Mouse (Mus musculus) layer of hippocampus, postnatal 14 days (tissue): ENCODE data around the gene Scap. TPM values are rescaled to one million over a fixed set of nuclear protein-coding genes. Genes with fewer than 3 reads are reported as not detected.
"Not testable (repeated sequence)": the region's sequence is repeated elsewhere in the genome, so short reads cannot be mapped to it uniquely, and the experiment has no call there.

Source experiments
- DNase-seq, 2 experiments: peaks; one replicate each; pipeline ENCODE4 v3.0.0; 2021 to 2022; ENCODE audit warnings: low spot score in 2 of 2, mixed read lengths in 1 of 2
- total RNA-seq, 2 experiments: library from RNA; stranded (reverse); gene quantifications; 2 replicates each; pipeline ENCODE4 v1.2.3; 2021

The Scap gene
- total RNA-seq, 2 experiments from 2014 or later = 91.7 to 93.1 TPM

GRCm38 (mm10) chr9:110329655-110330054 lies 3.4 kb upstream of the Scap start:
- DNase-seq = peak in 1 of 2 experiments; percentile 24

- no peak for DNase-seq
These were observed 2.7 kb upstream of the Scap start for GRCm38 (mm10) chr9:110330341-110330740.

- not testable (repeated sequence) for DNase-seq
These were observed 2.2 kb upstream of the Scap start for GRCm38 (mm10) chr9:110330913-110331312.

GRCm38 (mm10) chr9:110333896-110334259 lies 790 bp downstream of the Scap start:
- no peak for DNase-seq

GRCm38 (mm10) chr9:110334849-110335248 lies 1.8 kb downstream of the Scap start:
- DNase-seq = no peak

- no peak for DNase-seq
These were observed 7.1 kb downstream of the Scap start for GRCm38 (mm10) chr9:110340037-110340750.

- DNase-seq = no peak
These were observed 8.9 kb downstream of the Scap start for GRCm38 (mm10) chr9:110342008-110342407.

GRCm38 (mm10) chr9:110343805-110344204 lies 10.7 kb downstream of the Scap start:
- DNase-seq = no peak

GRCm38 (mm10) chr9:110345057-110345739 lies 12.1 kb downstream of the Scap start:
- no peak for DNase-seq

- DNase-seq = no peak
These were observed 15.8 kb downstream of the Scap start for GRCm38 (mm10) chr9:110348899-110349298.

GRCm38 (mm10) chr9:110350188-110350587 lies 17.1 kb downstream of the Scap start:
- DNase-seq = no peak

- DNase-seq = no peak
These were observed 17.5 kb downstream of the Scap start for GRCm38 (mm10) chr9:110350612-110351011.

GRCm38 (mm10) chr9:110351350-110351749 lies 18.3 kb downstream of the Scap start:
- DNase-seq = no peak

- DNase-seq = peak in 1 of 2 experiments; percentile 26
These were observed 19.0 kb downstream of the Scap start for GRCm38 (mm10) chr9:110351932-110352632.

GRCm38 (mm10) chr9:110358341-110358740 lies 25.3 kb downstream of the Scap start:
- no peak for DNase-seq

GRCm38 (mm10) chr9:110361299-110361698 lies 28.2 kb downstream of the Scap start:
- no peak for DNase-seq

GRCm38 (mm10) chr9:110362337-110362736 lies 29.2 kb downstream of the Scap start:
- no peak for DNase-seq

GRCm38 (mm10) chr9:110366746-110367145 lies 33.7 kb downstream of the Scap start:
- DNase-seq = no peak

GRCm38 (mm10) chr9:110369860-110370259 lies 36.8 kb downstream of the Scap start:
- no peak for DNase-seq

- DNase-seq = no peak
These were observed 40.8 kb downstream of the Scap start for GRCm38 (mm10) chr9:110373871-110374270.

GRCm38 (mm10) chr9:110375668-110376067 lies 42.6 kb downstream of the Scap start:
- DNase-seq = no peak

GRCm38 (mm10) chr9:110377655-110378054 lies 44.6 kb downstream of the Scap start:
- DNase-seq = not testable (repeated sequence)
